Mouse (Mus musculus): ENCODE results near the gene Mcoln2.
A peak's percentile ranks its signal among the peaks of the same experiment; 100 is the strongest.

Mcoln2 gene

GRCm38 (mm10) chr3:146224271-146224670 is 74.6 kb downstream of the Mcoln2 start:
- DNase-seq (ENCODE audit: extremely low read depth, insufficient read length, low spot score) = no peak

- peak; percentile 65 for DNase-seq (ENCODE audit: extremely low read depth, insufficient read length, low spot score)
These were observed 75.6 kb downstream of the Mcoln2 start for GRCm38 (mm10) chr3:146225061-146225761.

GRCm38 (mm10) chr3:146227427-146227826 is 77.8 kb downstream of the Mcoln2 start:
- DNase-seq (ENCODE audit: extremely low read depth, insufficient read length, low spot score) = no peak

DNA sequence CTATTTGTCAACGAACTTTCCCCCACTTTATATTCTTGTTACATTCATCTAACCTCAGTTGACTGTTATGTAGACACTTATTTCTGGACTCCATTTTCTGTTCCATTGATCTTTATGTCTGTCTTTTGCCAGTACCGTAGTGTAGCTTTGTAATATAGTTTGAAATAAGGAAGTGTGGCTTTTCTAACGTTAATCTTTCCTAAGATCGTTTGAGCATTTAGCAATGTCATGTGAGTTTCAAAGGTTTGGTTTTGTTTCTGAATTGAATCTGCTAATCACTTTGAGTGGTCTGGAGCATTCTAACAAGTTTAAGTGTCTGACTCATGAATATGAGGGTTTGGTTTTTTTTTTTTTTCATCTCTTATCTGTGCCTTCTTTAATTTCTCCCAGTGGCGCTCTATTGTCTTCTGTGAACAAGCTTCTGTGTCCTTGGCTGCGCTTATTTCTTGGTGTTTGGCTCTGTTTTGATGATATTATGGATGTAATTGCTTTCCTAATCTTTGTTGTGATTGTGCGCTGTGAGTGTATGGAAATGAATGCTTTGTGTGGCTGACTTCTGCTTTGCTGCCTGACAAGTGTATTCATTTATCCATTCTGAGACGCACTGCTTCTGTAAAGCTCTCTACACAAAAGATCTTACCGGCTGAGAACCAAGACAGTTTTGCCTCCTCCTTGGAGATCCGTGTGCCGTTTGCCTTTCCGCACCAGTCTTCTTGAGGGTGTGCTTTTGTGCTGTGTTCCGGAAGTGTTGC is 79.1 kb downstream of the Mcoln2 start:
- no peak for DNase-seq (ENCODE audit: extremely low read depth, insufficient read length, low spot score)

DNA sequence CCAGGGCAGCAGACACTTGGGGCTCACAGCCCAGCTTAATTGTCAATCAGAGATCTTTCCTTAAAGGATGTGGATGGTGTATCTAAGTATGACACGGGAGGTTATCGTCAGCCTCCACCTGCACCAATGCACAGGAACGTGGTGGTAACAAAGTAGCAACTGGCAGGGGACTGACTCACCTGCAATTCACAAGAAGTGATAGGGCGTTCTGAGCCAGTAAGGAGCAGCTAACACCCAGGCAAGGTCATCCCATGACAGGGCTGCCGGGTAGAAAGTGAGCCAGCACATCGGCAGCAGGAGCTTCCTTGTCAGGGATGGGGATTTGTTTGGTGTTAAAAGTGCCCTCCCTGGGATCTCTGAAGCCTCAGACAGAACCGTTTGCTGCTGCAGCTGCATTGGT is 83.1 kb downstream of the Mcoln2 start:
- DNase-seq (ENCODE audit: extremely low read depth, insufficient read length, low spot score) = no peak

DNA sequence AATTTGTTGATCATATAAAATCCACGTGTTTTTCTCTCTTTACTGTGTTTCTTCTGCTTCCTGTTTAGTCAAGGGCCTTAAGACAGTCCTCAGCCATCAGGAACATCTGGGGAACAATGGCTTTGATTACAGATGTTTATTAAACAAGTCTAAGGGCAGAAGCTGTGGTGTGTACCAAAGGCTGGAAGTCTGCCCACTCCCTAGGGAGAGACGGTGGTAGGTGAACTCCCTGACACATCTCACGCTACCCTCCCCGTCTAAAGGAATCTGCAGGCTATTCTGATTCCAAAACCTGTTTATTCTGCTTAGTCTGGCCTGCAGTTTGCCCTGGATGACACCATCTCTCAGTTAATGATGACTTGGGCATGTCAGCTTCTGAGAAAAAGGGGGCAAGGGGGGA is 84.1 kb downstream of the Mcoln2 start:
- DNase-seq (ENCODE audit: extremely low read depth, insufficient read length, low spot score) = no peak

GRCm38 (mm10) chr3:146234530-146234929 is 84.9 kb downstream of the Mcoln2 start:
- no peak for DNase-seq (ENCODE audit: extremely low read depth, insufficient read length, low spot score)

GRCm38 (mm10) chr3:146236280-146236679 is 86.6 kb downstream of the Mcoln2 start:
- DNase-seq (ENCODE audit: extremely low read depth, insufficient read length, low spot score) = no peak

- DNase-seq (ENCODE audit: extremely low read depth, insufficient read length, low spot score) = no peak
These were observed 88.0 kb downstream of the Mcoln2 start for GRCm38 (mm10) chr3:146237676-146238075.

DNA sequence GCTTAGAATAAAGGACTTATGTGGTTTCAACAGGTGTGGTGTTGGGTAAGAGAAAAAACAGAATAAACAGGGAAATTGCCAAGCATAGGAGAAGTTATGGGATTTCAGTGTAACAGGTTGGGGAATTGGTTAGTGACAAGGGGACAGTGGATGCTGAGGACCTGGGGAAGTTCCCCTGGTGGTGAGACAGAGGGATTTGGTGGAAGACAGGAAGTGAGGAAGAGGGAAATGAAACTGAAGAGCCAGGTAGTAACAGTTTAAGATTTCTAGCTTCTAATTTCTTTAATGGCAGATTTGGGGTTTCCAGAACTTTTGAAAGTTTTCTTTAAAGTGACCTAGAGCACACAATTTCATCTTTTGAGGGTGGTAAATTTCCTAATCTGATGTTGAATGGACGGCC is 95.0 kb downstream of the Mcoln2 start:
- DNase-seq (ENCODE audit: extremely low read depth, insufficient read length, low spot score) = no peak
